Mouse (Mus musculus) ES-E14 (cell line): Measurements from ENCODE around the gene Tll2.

Source experiments
- CHD2 ChIP-seq: IDR thresholded peaks from 2 replicates; pipeline ENCODE4 v1.6.1; 2014; ENCODE audit warnings: mild to moderate bottlenecking, low read depth, low read length, inconsistent platforms
- HCFC1 ChIP-seq: IDR thresholded peaks from 2 replicates; pipeline ENCODE4 v1.6.1; 2012; ENCODE audit warnings: low read length, inconsistent platforms, borderline replicate concordance; ENCODE audit not compliant: insufficient read depth
- MAFK ChIP-seq: IDR thresholded peaks from 2 replicates; pipeline ENCODE4 v1.6.1; 2014; ENCODE audit warnings: mild to moderate bottlenecking, low read depth, low read length, inconsistent platforms; ENCODE audit not compliant: insufficient read depth
- ZC3H11A ChIP-seq: IDR thresholded peaks from 2 replicates; pipeline ENCODE4 v1.6.1; 2012; ENCODE audit warnings: low read depth, mild to moderate bottlenecking, inconsistent platforms, low read length, borderline replicate concordance

- TF ChIP-seq CHD2 (no peak), MAFK (no peak), ZC3H11A (no peak), HCFC1 (no peak)
Measured at GRCm38 (mm10) chr19:41088491-41088890, 118.1 kb downstream of the Tll2 start.
